Mouse (Mus musculus) megakaryocyte-erythroid progenitor cell, adult 5-6 weeks (primary cell): Measurements from ENCODE around the gene Col4a2. TPM values are rescaled to one million over a fixed set of nuclear protein-coding genes. Genes with fewer than 3 reads are reported as not detected.

Experiments
- ATAC-seq: replicated peaks from 2 replicates; pipeline ENCODE4 v1.8.0; 2016; ENCODE audit warnings: mild to moderate bottlenecking, inconsistent platforms; ENCODE audit not compliant: severe bottlenecking, poor library complexity, low FRiP score, low TSS enrichment
- total RNA-seq, 2 experiments: library from RNA; stranded (forward) in 1 of 2; stranded (reverse) in 1 of 2; fragments of 200-1000, 215-1000 nt in 1 of 2; fragments of >200 nt in 1 of 2; fragmentation: Nextera tagmentation in 1 of 2; gene quantifications; 2 replicates each; pipeline ENCODE4 v1.2.3; 2014 to 2017

Col4a2 gene
- total RNA-seq, 2 experiments from 2014 or later, result 0.35 to 0.56 TPM

- ATAC-seq, result no peak
Measured at GRCm38 (mm10) chr8:11319405-11319804, 6.8 kb downstream of the Col4a2 start.

- ATAC-seq, result no peak
Measured at GRCm38 (mm10) chr8:11321841-11322240, 9.2 kb downstream of the Col4a2 start.

- no peak for ATAC-seq
Measured at GRCm38 (mm10) chr8:11322724-11323585, 10.3 kb downstream of the Col4a2 start.

- no peak for ATAC-seq
Measured at GRCm38 (mm10) chr8:11323681-11324080, 11.1 kb downstream of the Col4a2 start.

GRCm38 (mm10) chr8:11324801-11325395, 12.3 kb downstream of the Col4a2 start:
- no peak for ATAC-seq

- no peak for ATAC-seq
Measured at GRCm38 (mm10) chr8:11327298-11327697, 14.7 kb downstream of the Col4a2 start.

GRCm38 (mm10) chr8:11327722-11328417, 15.3 kb downstream of the Col4a2 start:
- no peak for ATAC-seq

- ATAC-seq, result no peak
Measured at GRCm38 (mm10) chr8:11331561-11331960, 19.0 kb downstream of the Col4a2 start.

- ATAC-seq, result no peak
Measured at GRCm38 (mm10) chr8:11333746-11334145, 21.1 kb downstream of the Col4a2 start.

- no peak for ATAC-seq
Measured at GRCm38 (mm10) chr8:11334493-11334892, 21.9 kb downstream of the Col4a2 start.

GRCm38 (mm10) chr8:11335238-11335637, 22.6 kb downstream of the Col4a2 start:
- ATAC-seq, result no peak

GRCm38 (mm10) chr8:11336346-11336745, 23.7 kb downstream of the Col4a2 start:
- no peak for ATAC-seq

GRCm38 (mm10) chr8:11337642-11338041, 25.0 kb downstream of the Col4a2 start:
- no peak for ATAC-seq

GRCm38 (mm10) chr8:11338507-11338906, 25.9 kb downstream of the Col4a2 start:
- no peak for ATAC-seq

GRCm38 (mm10) chr8:11340310-11341110, 27.9 kb downstream of the Col4a2 start:
- no peak for ATAC-seq

GRCm38 (mm10) chr8:11341111-11341566, 28.5 kb downstream of the Col4a2 start:
- ATAC-seq, result no peak

GRCm38 (mm10) chr8:11344459-11344858, 31.9 kb downstream of the Col4a2 start:
- no peak for ATAC-seq

- no peak for ATAC-seq
Measured at GRCm38 (mm10) chr8:11346225-11346624, 33.6 kb downstream of the Col4a2 start.

- no peak for ATAC-seq
Measured at GRCm38 (mm10) chr8:11347699-11348098, 35.1 kb downstream of the Col4a2 start.
